Mouse (Mus musculus) liver, embryonic 16.5 days (tissue): ENCODE data around the gene Smad5. TPM values are rescaled to one million over a fixed set of nuclear protein-coding genes. Genes with fewer than 3 reads are reported as not detected.

Experiments
- ATAC-seq: fragments of 200-750 bp; cut with Nextera tagmentation; 2 replicates; pipeline ENCODE4 v1.8.0; 2017; ENCODE audit warnings: low read depth, mild to moderate bottlenecking, moderate number of reproducible peaks, moderate library complexity
- H3K27ac ChIP-seq: fragments of 300-500 bp; sonication (generic); 2 replicates; pipeline ENCODE4 v1.5.1; 2014; ENCODE audit warnings: mild to moderate bottlenecking, low read length
- H3K27me3 ChIP-seq: fragments of 300-500 bp; sonication (generic); 2 replicates; pipeline ENCODE4 v1.6.1; 2014; ENCODE audit warnings: low read depth, low read length, mixed read lengths; ENCODE audit not compliant: control insufficient read depth, insufficient read depth
- H3K36me3 ChIP-seq: fragments of 300-500 bp; sonication (generic); 2 replicates; pipeline ENCODE4 v1.6.1; 2014; ENCODE audit warnings: mild to moderate bottlenecking; ENCODE audit not compliant: control insufficient read depth, insufficient read depth
- H3K4me1 ChIP-seq: fragments of 300-500 bp; sonication (generic); 2 replicates; pipeline ENCODE4 v1.6.1; 2014; ENCODE audit warnings: low read depth, low read length, mixed read lengths; ENCODE audit not compliant: control insufficient read depth
- H3K4me2 ChIP-seq: fragments of 300-500 bp; sonication (generic); 2 replicates; pipeline ENCODE4 v1.6.1; 2014; ENCODE audit warnings: low read depth, low read length, mixed read lengths
- H3K4me3 ChIP-seq: fragments of 300-500 bp; sonication (generic); 2 replicates; pipeline ENCODE4 v1.5.1; 2014; ENCODE audit warnings: low read depth, mild to moderate bottlenecking, low read length
- H3K9ac ChIP-seq: fragments of 300-500 bp; sonication (generic); 2 replicates; pipeline ENCODE4 v1.6.1; 2014; ENCODE audit warnings: low read depth, low read length
- H3K9me3 ChIP-seq: fragments of 300-500 bp; sonication (generic); replicated peaks from 2 replicates; pipeline ENCODE4 v1.6.1; 2016; ENCODE audit warnings: low read length; ENCODE audit not compliant: control insufficient read depth
- WGBS: fragments of 180-500 bp; shearing (Covaris S2); extraction: QIAGEN DNeasy Blood & Tissue Kit; methylation state at CpG from one replicate; pipeline ENCODE4 v1.1.7; 2014; ENCODE audit not compliant: insufficient replicate concordance; 5-methylcytosine and 5-hydroxymethylcytosine counted together
- polyA plus RNA-seq: library from polyadenylated mRNA; unstranded; fragments of >200 nt; fragmentation: Nextera tagmentation; extraction: Ambion mirVana; gene quantifications from 2 replicates; pipeline ENCODE4 v1.2.1, GENCODE M21; 2015

The Smad5 gene
- polyA plus RNA-seq, 1 experiment from 2014 or later = 4.0 TPM

- 40% methylated on average over 10 of the region's 10 CpGs for whole genome bisulfite sequencing
Observed at GRCm38 (mm10) chr13:56678188-56678787, 24.5 kb upstream of the Smad5 start.

GRCm38 (mm10) chr13:56678826-56679504, 23.8 kb upstream of the Smad5 start:
- 45% methylated on average over 10 of the region's 10 CpGs for WGBS
- H3K4me1 ChIP-seq = peaks cover 4% of the 10 kb centered on the region
- no peak overlapping the region for H3K27ac ChIP-seq
- no peak for ATAC-seq
- H3K36me3 ChIP-seq = no peaks in the 10 kb centered on the region
- H3K9ac ChIP-seq = no peak overlapping the region
- H3K27me3 ChIP-seq = no peaks in the 10 kb centered on the region
- no peak overlapping the region for H3K4me2 ChIP-seq
- H3K9me3 ChIP-seq = no peaks in the 10 kb centered on the region
- H3K4me3 ChIP-seq = no peak overlapping the region

More at GRCm38 (mm10) chr13:56678188-56678787, 24.5 kb upstream of the Smad5 start:
- Histone ChIP-seq H3K4me1 (peaks cover 4% of the 10 kb centered on the region), H3K27ac (no peak overlapping the region), H3K4me2 (no peak overlapping the region), H3K9me3 (no peaks in the 10 kb centered on the region), H3K36me3 (no peaks in the 10 kb centered on the region), H3K4me3 (no peak overlapping the region), H3K9ac (no peak overlapping the region), H3K27me3 (no peaks in the 10 kb centered on the region)
- ATAC-seq = 0 out of 2 replicates have a peak, but pooled peaks have one; percentile 11

DNA sequence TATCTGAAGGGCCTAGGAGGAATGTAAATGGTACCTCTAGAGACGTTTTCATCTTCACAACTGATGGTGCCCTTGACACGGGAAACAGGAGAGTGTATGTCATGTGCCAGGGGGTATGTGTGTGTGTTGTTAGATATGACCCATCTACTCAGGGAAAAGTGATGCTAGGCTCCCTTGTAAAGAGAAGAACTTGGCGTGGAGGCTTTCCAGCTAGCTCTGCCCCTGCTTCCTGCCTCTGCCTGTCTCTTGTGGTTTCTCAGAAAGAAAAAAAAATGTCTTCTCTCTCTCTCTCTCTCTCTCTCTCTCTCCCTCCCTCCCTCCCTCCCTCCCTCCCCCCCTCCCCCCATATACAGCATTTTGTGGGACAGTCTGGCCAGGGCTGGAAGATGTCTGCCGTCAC, 20.9 kb upstream of the Smad5 start:
- 41% methylated on average over 4 of the region's 4 CpGs for WGBS
- no peak overlapping the region for H3K27ac ChIP-seq

GRCm38 (mm10) chr13:56682326-56682725, 20.5 kb upstream of the Smad5 start:
- H3K4me3 ChIP-seq = no peak overlapping the region
- H3K9me3 ChIP-seq = no peaks in the 10 kb centered on the region
- no peak overlapping the region for H3K9ac ChIP-seq
- no peak overlapping the region for H3K4me2 ChIP-seq
- no peaks in the 10 kb centered on the region for H3K27me3 ChIP-seq
- no peaks in the 10 kb centered on the region for H3K36me3 ChIP-seq
- no peak overlapping the region for H3K27ac ChIP-seq
- 74% methylated on average over 17 of the region's 17 CpGs for WGBS
- H3K4me1 ChIP-seq = peaks cover 4% of the 10 kb centered on the region
- no peak for ATAC-seq

More for the DNA sequence above, 20.9 kb upstream of the Smad5 start:
- Histone ChIP-seq H3K27me3 (no peaks in the 10 kb centered on the region), H3K4me2 (no peak overlapping the region), H3K4me1 (peaks cover 4% of the 10 kb centered on the region), H3K36me3 (no peaks in the 10 kb centered on the region), H3K9ac (no peak overlapping the region), H3K9me3 (no peaks in the 10 kb centered on the region), H3K4me3 (no peak overlapping the region)
- ATAC-seq = no peak

DNA sequence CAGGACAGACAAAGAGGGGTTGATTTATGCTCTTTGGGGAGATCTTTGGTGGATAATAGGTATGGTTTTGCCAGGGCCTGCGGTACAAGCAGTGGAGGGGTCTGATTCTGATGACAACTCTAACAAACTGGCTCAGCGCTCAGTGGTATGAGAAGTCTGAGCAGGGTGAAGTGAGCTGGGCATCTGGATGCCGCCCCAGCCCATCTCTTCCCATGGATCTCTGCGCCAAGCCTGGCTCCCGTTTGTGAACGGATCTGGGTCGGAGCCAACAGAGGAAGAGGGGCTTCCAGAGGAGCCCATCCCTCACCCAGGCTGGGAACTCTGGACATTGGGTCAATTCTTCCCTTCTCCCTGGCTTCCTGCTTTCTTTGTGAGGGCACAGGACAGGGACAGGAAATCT, 19.5 kb upstream of the Smad5 start:
- no peaks in the 10 kb centered on the region for H3K27me3 ChIP-seq
- no peaks in the 10 kb centered on the region for H3K36me3 ChIP-seq
- H3K9me3 ChIP-seq = no peaks in the 10 kb centered on the region
- ATAC-seq = no peak
- no peaks in the 10 kb centered on the region for H3K4me1 ChIP-seq
- no peak overlapping the region for H3K4me3 ChIP-seq
- no peak overlapping the region for H3K27ac ChIP-seq
- no peak overlapping the region for H3K4me2 ChIP-seq
- WGBS = 74% methylated on average over 7 of the region's 7 CpGs
- H3K9ac ChIP-seq = no peak overlapping the region

- H3K9ac ChIP-seq = no peak overlapping the region
- H3K9me3 ChIP-seq = no peaks in the 10 kb centered on the region
- 48% methylated on average over 7 of the region's 7 CpGs for WGBS
- no peak for ATAC-seq
- no peaks in the 10 kb centered on the region for H3K36me3 ChIP-seq
- no peak overlapping the region for H3K4me2 ChIP-seq
- no peaks in the 10 kb centered on the region for H3K4me1 ChIP-seq
- H3K27me3 ChIP-seq = no peaks in the 10 kb centered on the region
- no peak overlapping the region for H3K4me3 ChIP-seq
- no peak overlapping the region for H3K27ac ChIP-seq
Observed at GRCm38 (mm10) chr13:56692011-56692410, 10.8 kb upstream of the Smad5 start.

DNA sequence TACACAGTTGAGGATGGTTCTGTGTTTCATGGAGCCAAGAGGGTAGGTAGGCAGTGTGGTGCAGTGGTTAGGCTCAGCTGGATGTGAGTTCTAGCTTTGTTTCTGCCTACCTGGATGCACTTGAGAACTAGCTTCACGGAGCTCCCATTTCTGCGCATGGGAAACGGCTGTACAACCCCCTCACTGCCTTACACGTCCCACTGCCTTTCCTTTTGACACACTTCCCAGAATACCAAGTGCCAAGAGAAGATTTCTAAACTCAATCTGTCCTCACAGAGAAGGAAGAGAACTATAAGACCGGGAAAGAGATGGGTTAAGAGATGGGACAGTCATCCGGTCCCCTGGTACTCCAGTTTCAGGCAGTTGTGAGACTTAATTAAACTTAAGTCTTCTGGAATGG, 10.2 kb upstream of the Smad5 start:
- H3K27me3 ChIP-seq = no peaks in the 10 kb centered on the region
- no peaks in the 10 kb centered on the region for H3K9me3 ChIP-seq
- H3K27ac ChIP-seq = no peak overlapping the region
- no peak for ATAC-seq
- H3K4me2 ChIP-seq = no peak overlapping the region
- no peak overlapping the region for H3K9ac ChIP-seq
- H3K36me3 ChIP-seq = no peaks in the 10 kb centered on the region
- H3K4me3 ChIP-seq = no peak overlapping the region
- H3K4me1 ChIP-seq = no peaks in the 10 kb centered on the region
- 62% methylated on average over 6 of the region's 6 CpGs for WGBS

DNA sequence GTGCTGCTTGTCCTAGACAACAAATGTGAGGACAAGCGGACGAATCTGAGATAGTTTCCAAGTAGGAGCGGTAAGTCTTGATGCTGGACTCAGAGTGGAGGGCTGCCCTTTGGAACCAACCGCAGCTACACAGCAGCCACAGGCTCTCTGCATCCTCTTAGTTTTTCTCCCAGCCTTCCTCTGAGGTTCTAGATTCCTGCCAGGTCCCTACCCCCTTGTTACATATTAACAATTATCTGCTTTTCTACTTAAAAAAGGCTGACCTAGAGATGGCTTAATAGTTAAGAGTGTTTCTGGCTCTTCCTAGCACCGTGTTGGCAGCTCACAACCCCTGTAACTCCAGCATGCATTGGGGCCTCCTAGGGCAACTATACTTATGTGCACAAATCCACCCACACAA, 7.1 kb upstream of the Smad5 start:
- Histone ChIP-seq H3K4me1 (no peaks in the 10 kb centered on the region), H3K4me3 (no peak overlapping the region), H3K27ac (no peak overlapping the region), H3K36me3 (no peaks in the 10 kb centered on the region), H3K4me2 (no peak overlapping the region), H3K27me3 (no peaks in the 10 kb centered on the region), H3K9ac (no peak overlapping the region), H3K9me3 (no peaks in the 10 kb centered on the region)
- WGBS = 59% methylated on average over 5 of the region's 5 CpGs
- 0 out of 2 replicates have a peak, but pooled peaks have one; percentile 30 for ATAC-seq

GRCm38 (mm10) chr13:56696699-56697098, 6.1 kb upstream of the Smad5 start:
- Histone ChIP-seq H3K27me3 (no peaks in the 10 kb centered on the region), H3K9ac (no peak overlapping the region), H3K4me1 (no peaks in the 10 kb centered on the region), H3K36me3 (no peaks in the 10 kb centered on the region), H3K9me3 (no peaks in the 10 kb centered on the region), H3K4me3 (no peak overlapping the region), H3K27ac (peak overlapping the region; percentile 31; the same call in 1 of the 2 replicates), H3K4me2 (no peak overlapping the region)
- ATAC-seq = peak; percentile 91
- 61% methylated on average over 5 of the region's 5 CpGs for WGBS
